Mouse (Mus musculus): ENCODE data around the gene Aph1c.
"Not testable (repeated sequence)": the region's sequence is repeated elsewhere in the genome, so short reads cannot be mapped to it uniquely, and the experiment has no call there.

The Aph1c gene

GRCm38 (mm10) chr9:66835097-66835480, 563 bp upstream of the Aph1c start:
- in situ Hi-C loops (cut with MboI; ENCODE audit: unreplicated experiment in 2 of 2): loop anchor here (5.0 to 10.0 kb wide), 2 partner anchors 102 to 110 kb away; partner anchors contain the start of gene Rps27l (in 1 of the 2)

- in situ Hi-C loops (cut with MboI; ENCODE audit: unreplicated experiment in 2 of 2): loop anchor here in 1 of 2 experiments (10.0 kb wide), 1 partner anchor 111 kb away; the partner anchor contains the start of gene Rps27l
Observed at GRCm38 (mm10) chr9:66833851-66834250, 675 bp downstream of the Aph1c start.

- in situ Hi-C loops (cut with MboI; ENCODE audit: unreplicated experiment in 2 of 2): loop anchor here in 1 of 2 experiments (10.0 kb wide), 1 partner anchor 112 kb away; the partner anchor contains the start of gene Rps27l
Observed at GRCm38 (mm10) chr9:66832366-66832908, 2.1 kb downstream of the Aph1c start.

GRCm38 (mm10) chr9:66825990-66826389, 8.5 kb downstream of the Aph1c start:
- in situ Hi-C loops (cut with MboI; ENCODE audit: unreplicated experiment in 2 of 2): loop anchor here (5.0 to 10.0 kb wide), 7 partner anchors 34 to 689 kb away; no protein-coding TSS in a partner anchor

GRCm38 (mm10) chr9:66822255-66822654, 12.3 kb downstream of the Aph1c start:
- in situ Hi-C loops (cut with MboI; ENCODE audit: unreplicated experiment in 2 of 2): loop anchor here in 1 of 2 experiments (5.0 to 10.0 kb wide), 4 partner anchors 117 to 677 kb away; no protein-coding TSS in a partner anchor

GRCm38 (mm10) chr9:66820996-66821395, 13.5 kb downstream of the Aph1c start:
- in situ Hi-C loops (cut with MboI; ENCODE audit: unreplicated experiment in 2 of 2): loop anchor here in 1 of 2 experiments (5.0 to 10.0 kb wide), 4 partner anchors 116 to 676 kb away; no protein-coding TSS in a partner anchor

GRCm38 (mm10) chr9:66813392-66813791, 21.1 kb downstream of the Aph1c start:
- in situ Hi-C loops (cut with MboI; ENCODE audit: unreplicated experiment in 2 of 2): loop anchor here in 1 of 2 experiments (5.0 kb wide), 1 partner anchor 171 kb away; no protein-coding TSS in a partner anchor

- in situ Hi-C loops (cut with MboI; ENCODE audit: unreplicated experiment in 2 of 2): not testable (repeated sequence)
Observed at GRCm38 (mm10) chr9:66805951-66806350, 28.6 kb downstream of the Aph1c start.

- in situ Hi-C loops (cut with MboI; ENCODE audit: unreplicated experiment in 2 of 2): no loop called here
Observed at GRCm38 (mm10) chr9:66801947-66802346, 32.6 kb downstream of the Aph1c start.

- in situ Hi-C loops (cut with MboI; ENCODE audit: unreplicated experiment in 2 of 2): loop anchor here in 1 of 2 experiments (10.0 kb wide), 1 partner anchor 652 kb away; no protein-coding TSS in a partner anchor
Observed at GRCm38 (mm10) chr9:66796739-66797138, 37.8 kb downstream of the Aph1c start, which contains the start of gene Gm10647. Gene Gm10647 (plus strand): TSS chr9:66797039.

- in situ Hi-C loops (cut with MboI; ENCODE audit: unreplicated experiment in 2 of 2): loop anchor here in 1 of 2 experiments (10.0 kb wide), 1 partner anchor 651 kb away; no protein-coding TSS in a partner anchor
Observed at GRCm38 (mm10) chr9:66795464-66796324, 38.8 kb downstream of the Aph1c start, which contains the start of gene Aph1b. Gene Aph1b (minus strand): TSS chr9:66795490.

- in situ Hi-C loops (cut with MboI; ENCODE audit: unreplicated experiment in 2 of 2): loop anchor here in 1 of 2 experiments (5.0 to 10.0 kb wide), 3 partner anchors 32 to 650 kb away; no protein-coding TSS in a partner anchor
Observed at GRCm38 (mm10) chr9:66794629-66795463, 39.7 kb downstream of the Aph1c start.

GRCm38 (mm10) chr9:66787821-66788220, 46.7 kb downstream of the Aph1c start:
- in situ Hi-C loops (cut with MboI; ENCODE audit: unreplicated experiment in 2 of 2): loop anchor here (5.0 to 10.0 kb wide), 3 partner anchors 81 to 321 kb away; no protein-coding TSS in a partner anchor

- in situ Hi-C loops (cut with MboI; ENCODE audit: unreplicated experiment in 2 of 2): loop anchor here in 1 of 2 experiments (10.0 kb wide), 1 partner anchor 140 kb away; no protein-coding TSS in a partner anchor
Observed at GRCm38 (mm10) chr9:66784552-66784951, 50.0 kb downstream of the Aph1c start.

- in situ Hi-C loops (cut with MboI; ENCODE audit: unreplicated experiment in 2 of 2): no loop called here
Observed at GRCm38 (mm10) chr9:66770701-66771100, 63.8 kb downstream of the Aph1c start.

- in situ Hi-C loops (cut with MboI; ENCODE audit: unreplicated experiment in 2 of 2): no loop called here
Observed at GRCm38 (mm10) chr9:66769275-66769674, 65.3 kb downstream of the Aph1c start.

GRCm38 (mm10) chr9:66768721-66769120, 65.8 kb downstream of the Aph1c start:
- in situ Hi-C loops (cut with MboI; ENCODE audit: unreplicated experiment in 2 of 2): no loop called here
